Mouse (Mus musculus): ENCODE measurements around the gene Tnni3.

Gene Tnni3

GRCm38 (mm10) chr7:4521231-4522003 is 2.6 kb downstream of the Tnni3 start:
- DNase-seq (ENCODE audit: low spot score in 2 of 2) = no peak

- no peak for DNase-seq (ENCODE audit: low spot score in 2 of 2)
These were observed 5.5 kb downstream of the Tnni3 start for GRCm38 (mm10) chr7:4518487-4518886.

GRCm38 (mm10) chr7:4516332-4517050 is 7.5 kb downstream of the Tnni3 start, which contains the start of gene Tnnt1:
TSS of gene Tnnt1 (minus strand) at chr7:4516382.
- DNase-seq (ENCODE audit: low spot score in 2 of 2) = no peak

GRCm38 (mm10) chr7:4515853-4516252 is 8.2 kb downstream of the Tnni3 start:
- no peak for DNase-seq (ENCODE audit: low spot score in 2 of 2)

- no peak for DNase-seq (ENCODE audit: low spot score in 2 of 2)
These were observed 10.0 kb downstream of the Tnni3 start for GRCm38 (mm10) chr7:4513829-4514712.

- DNase-seq (ENCODE audit: low spot score in 2 of 2) = peak; percentile 41 to 82
These were observed 10.8 kb downstream of the Tnni3 start for GRCm38 (mm10) chr7:4513236-4513635.

- DNase-seq (ENCODE audit: low spot score in 2 of 2) = no peak
These were observed 12.4 kb downstream of the Tnni3 start for GRCm38 (mm10) chr7:4511489-4512224.

GRCm38 (mm10) chr7:4509863-4510608 is 14.0 kb downstream of the Tnni3 start:
- peak; percentile 76 to 90 for DNase-seq (ENCODE audit: low spot score in 2 of 2)

- DNase-seq (ENCODE audit: low spot score in 2 of 2) = no peak
These were observed 15.3 kb downstream of the Tnni3 start for GRCm38 (mm10) chr7:4508739-4509116.

GRCm38 (mm10) chr7:4508062-4508738 is 15.8 kb downstream of the Tnni3 start:
- DNase-seq (ENCODE audit: low spot score in 2 of 2) = no peak

GRCm38 (mm10) chr7:4507220-4507619 is 16.8 kb downstream of the Tnni3 start:
- no peak for DNase-seq (ENCODE audit: low spot score in 2 of 2)

- DNase-seq (ENCODE audit: low spot score in 2 of 2) = no peak
These were observed 19.2 kb downstream of the Tnni3 start for GRCm38 (mm10) chr7:4504646-4505435.

GRCm38 (mm10) chr7:4503858-4504257 is 20.2 kb downstream of the Tnni3 start:
- DNase-seq (ENCODE audit: low spot score in 2 of 2) = no peak

- no peak for DNase-seq (ENCODE audit: low spot score in 2 of 2)
These were observed 20.9 kb downstream of the Tnni3 start for GRCm38 (mm10) chr7:4503100-4503499.

- DNase-seq (ENCODE audit: low spot score in 2 of 2) = no peak
These were observed 21.5 kb downstream of the Tnni3 start for GRCm38 (mm10) chr7:4502421-4503090.

GRCm38 (mm10) chr7:4501558-4502397 is 22.3 kb downstream of the Tnni3 start, which contains the start of gene Ppp1r12c:
TSS of gene Ppp1r12c (minus strand) at chr7:4501680.
- peak; percentile 95 to 97 for DNase-seq (ENCODE audit: low spot score in 2 of 2)

- DNase-seq (ENCODE audit: low spot score in 2 of 2) = peak; percentile 66 to 84
These were observed 23.0 kb downstream of the Tnni3 start for GRCm38 (mm10) chr7:4500892-4501471.
